Mouse (Mus musculus): Measurements from ENCODE around the gene Gm8332.
"Not testable (repeated sequence)": the region's sequence is repeated elsewhere in the genome, so short reads cannot be mapped to it uniquely, and the experiment has no call there.

DNA sequence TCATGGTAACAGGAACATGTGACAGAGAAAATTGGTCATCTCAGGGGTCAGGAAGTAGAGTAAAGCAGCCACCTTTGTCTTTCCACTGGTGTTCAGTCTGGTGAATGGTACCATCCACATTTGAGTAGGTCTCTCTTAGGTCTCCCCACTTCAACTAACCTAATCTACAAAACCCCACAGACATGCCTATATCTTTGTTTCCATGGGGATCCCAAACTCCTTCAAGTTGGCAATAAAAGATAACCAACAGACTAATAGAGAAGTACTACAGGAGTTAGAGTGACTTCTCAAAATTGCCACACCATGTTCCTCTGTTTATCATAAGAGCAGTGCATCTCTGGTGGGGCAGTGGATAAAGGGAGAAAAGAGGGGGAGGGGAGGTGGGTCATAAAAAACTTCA, 31.8 kb downstream of the Gm8332 start:
- TF ChIP-seq CTCF (IDR thresholded peaks at IDR 0.05; ENCODE audit: borderline replicate concordance, extremely low read depth, insufficient read depth, insufficient read length); POLR2A (IDR thresholded peaks at IDR 0.05; ENCODE audit: borderline replicate concordance, extremely low read depth, insufficient read depth, insufficient read length, poor library complexity, severe bottlenecking): not testable (repeated sequence)

All from brain, embryonic 14.5 days (tissue).